Mouse (Mus musculus) ZHBTc4 (cell line): Measurements from ENCODE around the gene Nos1ap.

Experiments used
- DNase-seq: peaks from one replicate; pipeline ENCODE4 v3.0.0-alpha.2; 2011; ENCODE audit warnings: low read depth, low spot score

The Nos1ap gene

GRCm38 (mm10) chr1:170466099-170467009, 123.3 kb downstream of the Nos1ap start:
- no peak for DNase-seq

- peak; percentile 30 for DNase-seq
These were observed 127.5 kb downstream of the Nos1ap start for GRCm38 (mm10) chr1:170462140-170462539.

DNA sequence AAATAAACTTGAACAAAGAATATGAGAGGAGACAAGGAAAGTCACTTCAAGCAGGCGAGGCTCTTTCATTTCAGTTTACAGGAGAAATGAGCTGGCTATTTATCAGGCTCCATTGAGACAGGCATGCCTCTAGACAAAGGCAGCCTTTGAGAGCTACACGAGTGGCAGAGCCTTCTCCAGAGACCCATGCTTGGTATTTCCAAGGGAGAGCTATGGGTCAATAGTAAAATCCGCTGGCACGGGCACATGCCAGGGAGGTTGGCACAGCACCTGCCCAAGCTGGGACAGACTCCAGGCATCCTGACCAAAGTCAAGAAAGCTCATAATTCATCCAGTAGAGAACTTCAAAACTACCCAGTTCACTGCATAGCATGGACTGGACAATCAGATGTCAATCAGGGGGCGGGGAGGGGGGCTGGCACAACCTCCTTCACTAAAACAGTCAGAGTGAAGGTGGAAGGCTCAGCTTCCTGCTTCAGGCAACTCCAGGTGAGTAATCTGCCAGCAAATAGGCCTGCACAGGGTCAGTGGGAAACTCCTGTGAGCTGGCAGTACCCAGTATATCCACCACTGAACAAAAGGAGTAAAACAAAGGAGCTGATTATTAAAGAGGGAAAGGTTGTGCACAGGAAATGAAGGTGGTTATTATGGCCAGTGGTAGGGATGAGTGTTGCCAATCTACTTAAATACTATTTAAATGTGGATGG, 129.6 kb downstream of the Nos1ap start:
- no peak for DNase-seq

DNA sequence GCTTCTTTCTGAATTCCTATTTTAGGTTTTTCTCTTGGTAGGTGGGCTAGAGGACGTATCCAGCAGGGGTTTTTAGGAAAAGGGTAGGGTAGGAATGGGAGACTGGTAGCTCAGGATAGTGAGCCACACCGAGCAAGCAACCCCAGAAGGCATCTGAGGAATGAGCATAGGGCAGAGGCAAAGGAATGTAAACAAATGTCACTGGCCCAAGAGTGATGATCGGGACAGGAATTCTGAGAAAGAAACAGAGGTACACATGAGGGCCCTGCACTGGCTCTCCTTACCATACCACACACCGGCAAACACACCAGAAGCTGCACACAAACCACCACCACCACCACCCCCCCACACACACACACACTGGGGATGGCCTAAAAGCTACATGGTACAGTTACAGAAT, 132.0 kb downstream of the Nos1ap start:
- no peak for DNase-seq

DNA sequence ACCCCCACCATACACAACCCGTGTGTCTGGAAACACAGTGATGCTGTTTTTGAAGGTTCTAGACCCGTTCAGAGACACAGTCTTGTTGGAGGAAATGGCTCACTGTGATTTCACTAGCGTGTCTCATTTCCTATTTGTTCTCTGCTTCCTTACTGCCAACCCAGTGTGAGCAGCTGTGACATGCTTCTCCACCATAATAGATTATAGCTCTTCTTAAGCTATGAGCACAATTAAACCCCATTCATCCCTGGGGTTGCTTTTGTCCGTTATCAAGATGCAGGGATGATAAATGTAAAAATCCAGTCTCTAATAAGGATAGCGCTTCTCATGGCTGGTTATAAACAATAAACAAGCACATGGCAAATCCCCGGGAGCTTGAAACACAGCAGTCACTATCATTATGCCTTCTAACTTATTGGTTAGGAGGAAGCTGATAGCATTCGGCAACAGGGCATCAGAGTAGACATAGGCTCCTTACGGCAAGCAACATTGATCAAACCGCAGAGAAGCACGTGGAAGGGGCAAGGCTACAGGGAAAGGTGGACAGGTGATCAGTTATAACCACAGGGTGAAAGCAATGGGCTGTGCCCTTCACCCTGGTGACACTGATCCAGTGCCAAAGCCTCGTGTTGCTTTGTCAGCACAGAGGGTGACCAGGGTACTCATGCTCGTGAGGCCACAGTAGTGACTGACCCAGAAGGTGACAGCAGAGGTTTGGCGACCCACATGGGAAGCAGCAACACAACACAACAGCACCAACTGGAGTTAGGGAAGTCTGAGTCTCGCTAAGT, 133.6 kb downstream of the Nos1ap start:
- no peak for DNase-seq

DNA sequence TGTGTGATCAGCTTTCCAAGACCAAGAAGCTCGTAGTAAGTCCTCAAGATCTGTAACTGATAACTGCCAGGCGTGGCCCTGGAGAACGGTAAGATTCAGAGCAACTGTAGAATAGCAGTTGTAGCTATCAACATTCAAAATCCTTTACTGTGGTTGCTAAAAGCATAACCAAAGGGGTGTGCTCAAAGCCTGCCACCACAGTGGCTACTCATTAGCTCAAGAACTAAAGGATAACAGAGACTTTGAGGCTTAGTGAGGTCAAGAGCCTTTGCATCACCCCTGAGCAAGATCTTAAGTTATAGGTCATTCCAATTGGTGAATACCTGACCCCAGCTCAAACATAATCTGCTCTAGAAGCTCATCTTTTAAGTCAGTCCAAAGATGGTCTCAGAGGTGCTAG, 134.3 kb downstream of the Nos1ap start:
- no peak for DNase-seq

- no peak for DNase-seq
These were observed 136.2 kb downstream of the Nos1ap start for GRCm38 (mm10) chr1:170453455-170453854.

DNA sequence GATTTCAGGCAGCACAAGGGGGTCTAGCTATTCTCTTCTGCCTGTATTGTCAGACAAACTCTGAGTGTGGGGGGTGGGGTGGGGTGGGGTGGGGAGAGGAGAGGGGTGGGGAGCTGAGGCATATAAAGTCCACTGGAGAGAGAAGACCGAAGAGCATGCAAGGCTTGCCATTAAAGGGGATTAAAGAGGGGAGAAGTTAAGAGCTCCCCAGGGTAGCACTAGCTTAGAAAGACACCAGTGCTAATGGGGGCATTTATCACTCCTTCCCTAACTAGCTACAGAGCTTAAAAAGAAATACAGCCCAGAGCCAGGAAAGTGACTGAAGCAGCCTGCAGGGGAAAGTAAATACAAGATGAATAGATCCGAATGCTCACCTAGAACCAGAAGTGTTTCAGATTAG, 141.4 kb downstream of the Nos1ap start:
- no peak for DNase-seq

GRCm38 (mm10) chr1:170445458-170445857, 144.2 kb downstream of the Nos1ap start:
- DNase-seq, result no peak

DNA sequence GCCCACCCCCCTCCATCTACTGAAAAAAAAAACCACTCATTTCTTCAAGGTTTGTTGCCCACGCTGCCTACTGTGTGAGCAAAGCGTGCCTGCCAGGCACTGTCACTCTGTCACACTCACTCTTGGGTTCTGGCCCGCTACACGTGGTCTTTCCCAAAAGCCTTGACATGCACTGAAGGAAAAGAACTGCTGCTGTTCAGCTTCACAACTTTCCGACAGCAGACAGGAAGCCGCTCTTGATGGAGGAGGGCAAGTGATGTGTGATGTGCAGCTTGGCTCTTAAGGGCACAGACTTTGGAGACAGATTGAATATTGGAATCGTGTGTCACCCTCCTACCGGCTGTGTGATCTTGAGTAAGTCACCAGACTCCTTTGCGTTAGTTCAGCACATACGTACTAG, 149.3 kb downstream of the Nos1ap start:
- DNase-seq, result no peak

DNA sequence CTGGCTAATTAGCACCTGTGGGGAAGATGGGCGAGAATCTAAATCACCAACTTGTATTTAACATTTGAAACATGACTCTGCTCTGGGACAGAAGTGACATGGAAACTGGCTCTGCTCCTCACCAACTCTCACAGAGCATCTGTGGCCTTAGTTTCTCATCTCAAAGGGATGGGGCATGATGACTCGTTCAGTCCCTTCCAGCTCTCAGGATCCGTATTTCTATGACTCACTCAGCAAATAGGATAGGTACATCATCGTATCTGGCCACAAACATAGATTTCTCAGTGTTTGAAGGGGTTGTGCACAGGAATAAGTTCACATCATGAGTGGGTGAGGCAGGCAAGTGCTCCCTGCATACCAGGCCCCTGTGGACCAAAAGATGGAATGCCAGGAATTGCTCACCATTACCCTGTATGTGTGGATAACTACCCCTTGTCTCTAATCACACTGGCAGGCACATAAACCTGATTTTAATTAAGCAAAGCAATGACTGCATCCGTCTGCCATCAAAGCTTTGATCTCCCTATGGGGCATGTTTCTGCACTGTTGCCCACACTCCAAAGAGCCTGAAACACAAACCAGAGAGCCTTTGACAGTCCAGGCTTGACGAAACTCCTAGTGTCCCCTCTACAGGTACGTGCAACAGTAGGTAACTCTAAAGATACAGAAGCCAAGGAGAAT, 151.1 kb downstream of the Nos1ap start:
- no peak for DNase-seq

- no peak for DNase-seq
These were observed 155.5 kb downstream of the Nos1ap start for GRCm38 (mm10) chr1:170434146-170434545.

GRCm38 (mm10) chr1:170433661-170434060, 156.0 kb downstream of the Nos1ap start:
- DNase-seq, result no peak

DNA sequence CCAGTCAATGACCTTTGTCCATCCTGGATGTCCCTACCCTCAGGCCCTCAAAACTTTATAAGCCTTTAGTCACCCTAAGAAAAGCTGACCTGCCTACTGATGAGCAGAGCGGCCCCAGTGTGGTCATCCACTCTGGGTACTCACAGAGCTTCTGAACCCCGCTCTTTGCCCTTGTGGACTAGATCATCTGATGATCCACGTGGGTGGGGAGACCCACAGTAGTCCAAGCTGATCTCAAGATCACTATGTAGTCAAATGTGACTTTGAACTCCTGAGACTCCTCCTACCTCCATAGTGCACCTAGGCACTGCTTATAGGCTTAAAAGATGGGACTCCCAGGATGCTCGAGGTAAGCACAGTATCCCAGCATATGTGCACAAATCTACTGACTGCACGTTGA, 157.4 kb downstream of the Nos1ap start:
- no peak for DNase-seq

DNA sequence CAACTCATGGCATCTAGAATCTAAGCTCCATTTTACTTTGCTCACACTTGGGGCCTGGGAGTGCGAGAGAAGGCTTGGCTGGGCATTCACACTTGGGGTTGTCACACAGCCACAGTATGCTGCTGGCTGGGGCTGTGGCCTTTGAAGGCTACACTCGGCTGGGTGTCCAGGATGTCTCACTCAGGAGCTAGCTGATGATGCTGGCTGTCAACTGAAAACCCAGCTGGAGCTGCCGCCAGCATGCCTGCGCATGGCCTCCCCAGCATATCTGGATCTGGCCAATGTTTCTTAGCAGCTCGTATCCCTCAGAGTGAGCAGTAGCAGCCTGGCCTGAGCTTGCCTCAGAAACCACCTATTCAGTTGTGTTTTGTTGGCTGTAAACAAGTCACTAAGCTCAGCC, 158.3 kb downstream of the Nos1ap start:
- no peak for DNase-seq

- DNase-seq, result peak; percentile 30
These were observed 159.0 kb downstream of the Nos1ap start for GRCm38 (mm10) chr1:170430660-170431059.

DNA sequence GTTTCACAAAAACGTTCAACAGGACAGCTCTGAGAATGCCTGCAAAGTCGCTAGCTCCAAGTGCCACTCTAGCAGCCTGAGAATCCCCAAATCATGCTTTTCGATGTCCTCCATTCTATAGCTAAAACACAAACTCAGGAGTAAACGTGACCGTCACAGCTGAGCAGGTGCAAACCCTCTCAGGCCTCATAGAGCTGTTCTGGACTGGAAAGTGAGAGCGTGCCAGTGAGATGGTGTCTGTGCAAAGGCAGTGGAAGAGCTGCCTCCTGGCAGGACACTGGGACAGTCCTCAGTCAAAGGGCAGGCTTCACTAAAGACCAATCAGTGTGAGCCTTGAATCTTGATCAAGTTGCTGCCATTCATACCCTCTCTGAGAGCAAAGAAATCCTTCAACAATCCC, 160.0 kb downstream of the Nos1ap start:
- DNase-seq, result no peak

- DNase-seq, result no peak
These were observed 161.5 kb downstream of the Nos1ap start for GRCm38 (mm10) chr1:170428141-170428540.

- DNase-seq, result no peak
These were observed 165.3 kb downstream of the Nos1ap start for GRCm38 (mm10) chr1:170424258-170424889.

GRCm38 (mm10) chr1:170423048-170423447, 166.6 kb downstream of the Nos1ap start:
- no peak for DNase-seq

DNA sequence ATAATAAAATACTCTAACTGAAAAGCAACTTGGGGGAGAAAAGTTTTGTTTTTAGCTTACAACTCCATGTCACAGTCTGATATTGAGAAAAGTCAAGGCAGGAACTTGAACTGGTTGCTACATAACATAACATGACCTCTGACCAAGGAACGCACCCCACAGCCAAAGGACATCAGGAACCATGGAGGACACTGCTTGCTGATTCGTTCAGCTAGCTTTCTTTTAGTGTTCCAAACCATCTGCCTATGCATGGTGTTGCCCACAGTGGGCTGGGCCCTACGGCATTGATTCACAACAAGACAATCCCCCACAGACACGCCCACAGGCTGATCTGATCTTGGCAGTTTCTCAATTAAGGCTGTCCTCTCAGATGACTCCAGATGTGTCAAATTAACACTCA, 167.5 kb downstream of the Nos1ap start:
- no peak for DNase-seq
